Mouse (Mus musculus): ENCODE results near the gene Copz1.

- TF ChIP-seq CTCF (conservative IDR thresholded peaks at IDR 0.05; ENCODE audit: low read length): peak; percentile 93
- TF ChIP-seq POU5F1 (IDR thresholded peaks at IDR 0.05; ENCODE audit: borderline replicate concordance, low read length): no peak
These were observed 11.6 kb downstream of the Copz1 start for GRCm38 (mm10) chr15:103284066-103284465.

All from E14TG2a.4 (cell line).